ENCODE assay signal across 8 mouse cellular contexts in the genomic region with DNA sequence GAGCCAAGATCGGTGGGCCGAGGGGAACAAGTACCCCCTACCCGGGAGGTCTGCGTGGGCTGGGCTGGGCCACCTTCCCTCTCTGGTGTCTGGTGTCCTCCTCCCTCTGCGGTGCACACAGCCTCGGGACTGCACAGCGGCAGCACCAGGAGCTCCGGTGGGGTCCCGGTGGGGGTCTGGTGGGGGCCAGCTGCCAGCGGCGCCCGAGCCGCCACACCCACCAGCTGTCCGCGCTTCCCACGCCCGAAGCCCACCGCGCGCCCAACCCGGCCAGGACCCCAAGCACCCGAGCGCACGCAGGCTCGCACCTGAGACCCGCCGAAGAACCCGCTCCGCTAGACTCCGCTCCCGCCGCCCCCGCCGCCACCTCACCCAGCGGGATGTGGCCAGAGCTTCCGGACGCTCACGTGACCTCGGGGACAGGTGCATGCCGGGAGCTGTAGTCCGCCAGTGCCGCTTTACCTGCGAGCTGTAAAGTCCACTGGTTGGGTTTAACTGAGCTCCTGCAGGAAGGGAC. TPM values are rescaled to one million over a fixed set of nuclear protein-coding genes. Genes with fewer than 3 reads are reported as not detected.
DNase-seq lines count a peak whose midpoint lies in the region; ATAC-seq and TF ChIP-seq lines count a peak whose summit lies in the region.

A gene (minus strand): TSS at position 365 of the 517 bp plus-strand sequence.

- no peak for TF ChIP-seq CTCF in MEL (IDR thresholded peaks at IDR 0.05 in 2 of 3, conservative IDR thresholded peaks at IDR 0.05 in 1 of 3; ENCODE audit: control insufficient read depth in 1 of 3, insufficient read depth in 1 of 3, low read depth in 2 of 3, low read length in 3 of 3, poor library complexity in 1 of 3, severe bottlenecking in 1 of 3)
- TF ChIP-seq CTCF in forebrain, postnatal 0 days (IDR thresholded peaks at IDR 0.05; ENCODE audit: low read depth), result 0 out of 2 replicates have a peak, but pooled peaks have one; percentile 2
- TF ChIP-seq CTCF in layer of hippocampus, adult 2 months (conservative IDR thresholded peaks at IDR 0.05), result no peak
- no peak for TF ChIP-seq CTCF in lung, adult 2 months (IDR thresholded peaks at IDR 0.05; ENCODE audit: insufficient read depth, low read length)

- peak; percentile 90 for DNase-seq in MEL (ENCODE audit: low read depth, low spot score)
- peak; percentile 92 to 96 for DNase-seq in cerebellum, adult 18-20 months
- peak; percentile 88 for DNase-seq in forebrain, postnatal 0 days
- DNase-seq in heart, postnatal 4 days, result peak; percentile 88
- DNase-seq in layer of hippocampus, adult 2 months (ENCODE audit: low spot score in 2 of 2), result peak; percentile 86
- DNase-seq in lung, adult 2 months, result peak; percentile 88
- peak; percentile 88 for DNase-seq in testis, postnatal 14 days (ENCODE audit: low spot score)

- no peaks in the 10 kb centered on the region for H3K27me3 ChIP-seq in MEL (ENCODE audit: control insufficient read depth in 1 of 2, insufficient read depth in 2 of 2, low read length in 2 of 2)
- H3K27me3 ChIP-seq in forebrain, postnatal 0 days (ENCODE audit: insufficient read depth, low read length), result no peaks in the 10 kb centered on the region; the same call in 1 of the 2 replicates

- H3K79me2 ChIP-seq in MEL (ENCODE audit: control insufficient read depth, insufficient read depth, low read length, poor library complexity), result no peaks in the 10 kb centered on the region; the same call in 1 of the 2 replicates

- under 1% methylated on average over 41 of the region's 43 CpGs for WGBS in forebrain, postnatal 0 days
- 1% methylated on average over 43 of the region's 43 CpGs for WGBS in lung, adult 2 months

- no peak for TF ChIP-seq EP300 in MEL (IDR thresholded peaks at IDR 0.05; ENCODE audit: low read depth in 1 of 2, low read length in 2 of 2)

- H3K4me3 ChIP-seq in MEL (ENCODE audit: control insufficient read depth in 1 of 2, insufficient read depth in 1 of 2, low read depth in 2 of 2, low read length in 2 of 2), result peak within 1 kb of the TSS; percentile 72 to 87
- peak within 1 kb of the TSS; percentile 83 for H3K4me3 ChIP-seq in forebrain, postnatal 0 days (ENCODE audit: low read depth, low read length)
- peak within 1 kb of the TSS; percentile 98 for H3K4me3 ChIP-seq in layer of hippocampus, adult 2 months
- peak within 1 kb of the TSS; percentile 85 for H3K4me3 ChIP-seq in lung, adult 2 months (replicated peaks; ENCODE audit: extremely low read depth, low read depth, low read length)

- H3K4me2 ChIP-seq in forebrain, postnatal 0 days (ENCODE audit: low read depth), result peak within 1 kb of the TSS; percentile 63

- no peak for TF ChIP-seq RAD21 in MEL (IDR thresholded peaks at IDR 0.05; ENCODE audit: low read depth, low read length)

- no peaks in the 10 kb centered on the region for H3K9me3 ChIP-seq in MEL (replicated peaks; ENCODE audit: insufficient read depth, low read length)
- no peaks in the 10 kb centered on the region for H3K9me3 ChIP-seq in forebrain, postnatal 0 days (ENCODE audit: low read length)

- peak within 1 kb of the TSS; percentile 78 for H3K9ac ChIP-seq in MEL (ENCODE audit: control insufficient read depth, low read depth, low read length, poor library complexity, severe bottlenecking)
- peak within 1 kb of the TSS; percentile 88 for H3K9ac ChIP-seq in forebrain, postnatal 0 days

- TF ChIP-seq POLR2A in MEL (IDR thresholded peaks at IDR 0.05; ENCODE audit: control insufficient read depth in 1 of 2, insufficient read depth in 1 of 2, low read depth in 1 of 2, low read length in 2 of 2, poor library complexity in 1 of 2), result peak; percentile 60 to 91; a peak in 3 of 4 replicates
- TF ChIP-seq POLR2A in lung, adult 2 months (IDR thresholded peaks at IDR 0.05; ENCODE audit: borderline replicate concordance, extremely low read depth, low read depth, low read length), result peak; percentile 50; the same call in 1 of the 2 replicates

- peaks cover 5 to 20% of the 10 kb centered on the region in 2 experiments for H3K4me1 ChIP-seq in MEL (ENCODE audit: control insufficient read depth in 1 of 2, insufficient read depth in 2 of 2, low read length in 2 of 2)
- H3K4me1 ChIP-seq in forebrain, postnatal 0 days (ENCODE audit: insufficient read depth), result no peaks in the 10 kb centered on the region
- peaks cover 12% of the 10 kb centered on the region for H3K4me1 ChIP-seq in lung, adult 2 months (ENCODE audit: control insufficient read depth, insufficient read depth, low read length)

- peak; percentile 92 for ATAC-seq in forebrain, postnatal 0 days
- ATAC-seq in neutrophil, adult 5-6 weeks (ENCODE audit: extremely low read depth, insufficient number of reproducible peaks, low FRiP score, poor library complexity, severe bottlenecking), result peak; percentile 61

- H3K27ac ChIP-seq in MEL (ENCODE audit: control insufficient read depth, low read depth, low read length), result no peak within 1 kb of the TSS
- H3K27ac ChIP-seq in forebrain, postnatal 0 days (ENCODE audit: low read depth, low read length), result peak within 1 kb of the TSS; percentile 10; the same call in 1 of the 2 replicates
- H3K27ac ChIP-seq in layer of hippocampus, adult 2 months, result peak within 1 kb of the TSS; percentile 95

- H3K36me3 ChIP-seq in MEL (ENCODE audit: control insufficient read depth in 1 of 2, insufficient read depth in 2 of 2, low read length in 2 of 2), result peaks cover 0 to 14% of the 10 kb centered on the region in 2 experiments; a peak in 2 of 4 replicates
- no peaks in the 10 kb centered on the region; the same call in 1 of the 2 replicates for H3K36me3 ChIP-seq in forebrain, postnatal 0 days (ENCODE audit: insufficient read depth)

TF ChIP-seq in MEL, 35 proteins besides CTCF, POLR2A, EP300 and RAD21 (continues in another document):
- no peak; the same call in 1 of the 2 replicates for TF ChIP-seq RCOR1 (IDR thresholded peaks at IDR 0.05; ENCODE audit: low read depth, low read length)
- TF ChIP-seq ZKSCAN1 (IDR thresholded peaks at IDR 0.05; ENCODE audit: low read depth, low read length), result no peak
- no peak for TF ChIP-seq GATA1 (IDR thresholded peaks at IDR 0.05; ENCODE audit: low read depth, low read length)
- no peak for TF ChIP-seq E2F4 (IDR thresholded peaks at IDR 0.05; ENCODE audit: borderline replicate concordance, low read depth, low read length)
- TF ChIP-seq JUND (IDR thresholded peaks at IDR 0.05; ENCODE audit: low read depth, low read length), result no peak
- TF ChIP-seq USF1 (IDR thresholded peaks at IDR 0.05; ENCODE audit: low read depth, low read length), result peak; percentile 100
- no peak for TF ChIP-seq TBP (IDR thresholded peaks at IDR 0.05; ENCODE audit: low read depth, low read length)
- TF ChIP-seq MYC (IDR thresholded peaks at IDR 0.05; ENCODE audit: low read depth, low read length), result no peak
- no peak for TF ChIP-seq POLR2AphosphoS2 (IDR thresholded peaks at IDR 0.05; ENCODE audit: low read length)
- TF ChIP-seq BHLHE40 (IDR thresholded peaks at IDR 0.05; ENCODE audit: borderline replicate concordance, low read depth, low read length), result peak; percentile 92
- TF ChIP-seq MXI1 (IDR thresholded peaks at IDR 0.05; ENCODE audit: low read depth, low read length), result peak; percentile 70; the same call in 1 of the 2 replicates
- TF ChIP-seq SMC3 (IDR thresholded peaks at IDR 0.05; ENCODE audit: low read depth, low read length), result no peak
- TF ChIP-seq ZMIZ1 (IDR thresholded peaks at IDR 0.05; ENCODE audit: low read depth, low read length), result 0 out of 2 replicates have a peak, but pooled peaks have one; percentile 52
- TF ChIP-seq CHD2 (IDR thresholded peaks at IDR 0.05; ENCODE audit: low read length), result no peak
- TF ChIP-seq TCF12 (IDR thresholded peaks at IDR 0.05; ENCODE audit: low read depth, low read length), result peak; percentile 27; the same call in 1 of the 2 replicates
- TF ChIP-seq MAZ (IDR thresholded peaks at IDR 0.05; ENCODE audit: low read depth, low read length), result peak; percentile 71; the same call in 1 of the 2 replicates
- TF ChIP-seq UBTF (IDR thresholded peaks at IDR 0.05; ENCODE audit: borderline replicate concordance, insufficient read depth, low read depth, low read length), result no peak
- TF ChIP-seq ZNF384 (IDR thresholded peaks at IDR 0.05; ENCODE audit: low read depth, low read length), result no peak
- peak; percentile 99 for TF ChIP-seq HCFC1 (IDR thresholded peaks at IDR 0.05; ENCODE audit: low read depth, low read length)
- TF ChIP-seq ETS1 (IDR thresholded peaks at IDR 0.05; ENCODE audit: low read depth, low read length), result no peak; the same call in 1 of the 2 replicates
- no peak for TF ChIP-seq ZC3H11A (IDR thresholded peaks at IDR 0.05; ENCODE audit: low read depth, low read length)
- TF ChIP-seq KAT2A (conservative IDR thresholded peaks at IDR 0.05; ENCODE audit: low read depth, low read length), result peak; percentile 74
- TF ChIP-seq MAFK (IDR thresholded peaks at IDR 0.05; ENCODE audit: borderline replicate concordance, low read depth, low read length), result no peak
- peak; percentile 79 to 93 for TF ChIP-seq USF2 (IDR thresholded peaks at IDR 0.05; ENCODE audit: borderline replicate concordance in 1 of 2, insufficient read depth in 1 of 2, low read depth in 1 of 2, low read length in 2 of 2)
- no peak for TF ChIP-seq GABPA (IDR thresholded peaks at IDR 0.05; ENCODE audit: low read depth, low read length)
- no peak for TF ChIP-seq CHD1 (IDR thresholded peaks at IDR 0.05; ENCODE audit: low read depth, low read length)
- TF ChIP-seq NELFE (IDR thresholded peaks at IDR 0.05; ENCODE audit: low read depth, low read length), result peak; percentile 62
- TF ChIP-seq TAL1 (IDR thresholded peaks at IDR 0.05; ENCODE audit: low read length), result no peak
- TF ChIP-seq MEF2A (IDR thresholded peaks at IDR 0.05; ENCODE audit: extremely low read depth, insufficient replicate concordance, low read depth, low read length, poor library complexity, severe bottlenecking), result no peak
- TF ChIP-seq MAX (IDR thresholded peaks at IDR 0.05; ENCODE audit: low read length), result peak; percentile 87
- peak; percentile 90 for TF ChIP-seq SIN3A (IDR thresholded peaks at IDR 0.05; ENCODE audit: low read length)
- TF ChIP-seq ELF1 (IDR thresholded peaks at IDR 0.05; ENCODE audit: low read depth, low read length), result peak; percentile 85

RNA-seq across cellular contexts. Expression of the gene that starts here (rescaled TPM):
- total RNA-seq in MEL (2012; rRNA removed), result 4.9 and 5.9 TPM in 2 replicates
- polyA plus RNA-seq in MEL (2012; ENCODE audit: insufficient read depth in 1 of 2, insufficient read length in 2 of 2, low read depth in 1 of 2, low replicate concordance in 2 of 2, missing spikeins in 1 of 2), result 10 to 100 TPM in 1 of 2 experiments, not detected in 1; 12.0 TPM
- 32.0 and 38.5 TPM in 2 replicates for total RNA-seq in forebrain, postnatal 0 days (2014; rRNA removed)
- polyA plus RNA-seq in forebrain, postnatal 0 days (2015; fragmentation: Nextera tagmentation; extraction: Ambion mirVana), result 44.4 and 58.2 TPM in 2 replicates
- total RNA-seq in heart, postnatal 4 days (2021), result 10 to 100 TPM; 27.9 to 34.3 TPM
- total RNA-seq in layer of hippocampus, adult 2 months (2021), result 10 to 100 TPM; 67.6 to 75.5 TPM
- polyA plus RNA-seq in lung, adult 2 months (2012; rRNA removed), result 13.7 and 21.1 TPM in 2 replicates
- 28.6 and 29.4 TPM in 2 replicates for total RNA-seq in neutrophil, adult 5-6 weeks (2017)
